Mouse (Mus musculus) c-Kit-positive CD71-positive TER-119-negative erythroid progenitor cells, embryonic 14.5 days (primary cell): ENCODE measurements around the gene Fcer2a.

ENCODE experiments used
- DNase-seq: peaks from one replicate; pipeline ENCODE4 v3.0.0-alpha.2; 2013; ENCODE audit warnings: low read depth

Fcer2a gene

DNA sequence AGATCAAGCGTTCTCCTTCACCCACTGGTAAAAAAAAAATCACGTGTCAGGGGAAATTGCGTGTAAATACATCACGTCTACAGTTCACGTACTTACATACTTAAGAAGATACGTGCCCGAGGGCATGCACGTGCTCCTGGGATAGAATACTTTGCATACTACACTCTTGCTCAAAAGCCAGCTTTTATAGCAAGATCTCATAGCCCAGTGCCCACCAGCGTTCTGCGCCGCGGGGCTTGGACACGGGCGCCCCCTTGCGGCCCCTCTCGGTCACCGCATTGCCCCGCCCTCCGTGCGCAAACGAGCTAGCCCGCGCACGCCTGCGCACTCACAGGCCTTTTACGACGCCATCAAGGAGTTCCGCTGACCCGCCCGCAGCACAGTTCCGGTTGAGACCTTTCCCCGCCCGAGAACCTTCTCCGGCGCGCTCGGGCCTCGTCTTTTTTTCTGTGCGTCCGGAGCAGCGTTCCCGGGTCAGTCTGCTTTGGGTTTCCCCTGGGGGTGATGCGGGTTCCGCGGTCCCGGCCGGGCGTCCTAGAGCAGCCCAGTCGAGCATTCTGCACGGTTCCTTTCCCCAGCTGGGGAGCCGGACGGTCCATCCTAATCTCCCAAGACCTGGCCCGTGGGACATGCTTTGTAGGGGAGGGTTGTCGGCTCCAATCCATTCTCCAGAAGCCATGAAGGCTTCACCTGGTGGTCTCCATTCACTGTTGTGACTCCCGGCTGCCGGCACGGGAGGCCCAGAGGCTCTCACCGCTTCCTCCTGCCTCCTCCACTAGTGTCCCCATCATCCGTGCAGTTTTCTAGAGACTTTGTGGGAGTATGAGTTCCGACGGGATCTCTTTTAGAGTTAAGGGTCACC, 17.6 kb downstream of the Fcer2a start, which contains the start of gene Trappc5:
Gene Trappc5 (plus strand): TSS at position 169 of the 862 bp plus-strand sequence.
- DNase-seq = peak; percentile 83

DNA sequence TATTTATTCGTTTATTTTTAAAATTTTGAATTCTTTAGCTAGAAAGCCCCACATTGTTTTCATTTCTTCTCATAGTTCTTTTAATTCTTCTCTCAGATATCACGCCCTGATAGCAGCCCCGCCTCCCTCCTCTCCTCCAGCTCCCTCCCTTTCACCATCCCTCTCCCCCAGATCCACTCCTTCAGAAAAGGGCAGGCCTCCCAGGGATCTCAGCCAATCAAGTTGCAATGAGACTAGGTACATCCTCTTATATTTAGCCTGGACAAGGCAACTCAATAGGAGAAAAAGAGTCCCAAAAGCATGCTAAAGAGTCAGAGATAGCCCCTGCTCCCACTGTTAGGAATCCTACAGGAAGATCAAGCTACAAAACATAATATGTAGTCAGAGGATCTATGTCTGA, 19.3 kb downstream of the Fcer2a start:
- DNase-seq = no peak

DNA sequence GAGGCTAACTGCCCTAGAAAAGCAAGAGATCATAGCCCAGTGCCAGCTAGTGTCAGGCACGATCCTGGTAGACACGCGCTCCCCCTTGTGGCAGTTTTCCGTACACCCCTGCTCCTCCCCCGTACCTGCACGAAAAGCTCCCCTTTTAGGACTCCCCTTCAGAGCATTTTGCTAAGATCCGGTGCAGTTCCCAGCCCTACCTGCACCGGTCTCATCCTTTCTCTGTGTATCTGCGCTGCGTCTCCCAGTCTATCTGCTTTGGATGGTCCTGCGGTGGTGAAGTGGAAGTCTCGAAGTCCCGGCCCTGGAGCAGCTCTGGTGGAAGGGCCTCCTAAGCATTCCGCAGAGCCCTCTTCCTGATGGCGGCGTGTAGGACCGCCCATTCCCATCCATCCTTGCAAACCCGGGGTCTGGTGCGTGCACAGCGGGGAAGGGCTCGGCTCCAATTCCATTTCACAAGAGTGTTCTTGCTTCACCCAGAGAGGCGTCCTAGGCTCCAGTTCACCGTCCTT, 21.9 kb downstream of the Fcer2a start, which contains the start of gene Fcor:
Gene Fcor (minus strand): TSS at position 383 of the 512 bp plus-strand sequence.
- peak; percentile 61 for DNase-seq

DNA sequence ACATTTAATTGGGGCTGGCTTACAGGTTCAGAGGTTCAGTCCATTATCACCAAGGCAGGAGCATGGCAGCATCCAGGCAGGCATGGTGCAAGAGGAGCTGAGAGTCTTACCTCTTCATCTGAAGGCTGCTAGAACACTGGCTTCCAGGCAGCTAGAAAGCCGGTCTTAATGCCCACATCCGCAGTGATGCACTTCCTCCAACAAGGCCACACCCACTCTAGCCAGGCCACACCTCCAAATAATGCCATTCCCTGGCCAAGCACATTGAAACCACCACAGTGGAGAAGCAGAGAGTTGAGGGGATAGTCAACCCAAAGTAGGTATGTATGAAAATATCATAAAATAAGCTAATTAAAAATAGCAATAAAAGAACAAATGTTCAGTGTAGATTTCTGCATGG, 23.6 kb downstream of the Fcer2a start:
- no peak for DNase-seq

DNA sequence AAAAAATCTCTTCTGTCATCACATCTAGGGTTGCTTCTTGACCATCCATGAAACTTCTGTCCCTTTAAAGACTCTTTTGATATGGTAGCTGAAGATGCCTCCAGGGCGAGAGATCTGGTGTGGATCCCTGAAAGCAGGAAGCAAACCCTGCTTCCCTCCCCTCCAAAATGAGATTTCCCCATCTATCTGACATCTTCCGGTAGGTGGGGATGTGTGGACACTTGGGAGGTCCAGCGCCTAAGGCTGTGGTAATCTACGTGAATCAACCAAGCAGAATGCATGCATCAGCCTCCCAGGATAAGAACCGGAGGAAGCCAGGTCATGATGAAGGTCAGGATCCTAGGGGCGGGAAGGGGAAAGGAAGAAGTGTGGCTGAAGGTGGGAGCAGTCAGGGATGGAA, 28.5 kb downstream of the Fcer2a start, which contains the start of gene Mcemp1:
Gene Mcemp1 (plus strand): TSS at position 248 of the 400 bp plus-strand sequence.
- DNase-seq = no peak

DNA sequence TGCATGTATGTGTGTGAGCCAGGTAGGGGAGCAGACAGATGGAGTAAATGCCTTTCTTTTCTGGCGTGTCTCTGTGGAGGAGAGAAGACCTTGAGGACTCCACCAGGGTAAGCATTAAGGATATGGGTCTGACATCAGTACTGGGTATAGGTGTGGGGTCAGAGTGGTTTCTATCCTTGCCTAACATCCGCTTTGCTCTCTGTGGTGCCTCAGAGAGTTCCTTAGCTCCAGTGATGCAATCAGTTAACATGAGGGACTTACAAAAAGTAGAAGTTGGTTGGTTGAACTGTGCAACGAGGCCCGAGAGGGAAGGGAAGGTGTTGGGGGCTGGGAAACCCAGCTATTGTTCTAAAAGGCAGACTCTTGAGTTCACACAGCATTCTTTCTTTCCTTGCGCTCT, 29.6 kb downstream of the Fcer2a start:
- no peak for DNase-seq

DNA sequence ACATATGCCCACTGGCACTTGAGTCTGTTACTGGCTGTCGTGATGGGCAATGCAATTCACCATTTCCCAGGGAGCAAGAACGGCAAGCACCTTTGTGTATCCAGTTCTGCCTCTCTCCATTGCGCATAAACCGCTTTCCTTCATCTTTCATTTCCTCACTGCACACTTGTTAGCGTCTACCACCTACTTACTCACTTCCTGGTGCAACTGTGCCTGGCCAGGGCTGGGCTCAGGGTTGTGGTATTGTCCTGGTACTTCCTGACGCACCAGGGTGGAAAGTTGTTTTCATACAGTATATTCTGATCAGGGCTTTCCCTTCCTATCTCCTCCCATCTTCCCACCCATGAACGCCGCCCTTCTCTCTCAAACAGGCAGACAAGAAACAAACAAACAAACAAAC, 33.1 kb downstream of the Fcer2a start:
- no peak for DNase-seq

DNA sequence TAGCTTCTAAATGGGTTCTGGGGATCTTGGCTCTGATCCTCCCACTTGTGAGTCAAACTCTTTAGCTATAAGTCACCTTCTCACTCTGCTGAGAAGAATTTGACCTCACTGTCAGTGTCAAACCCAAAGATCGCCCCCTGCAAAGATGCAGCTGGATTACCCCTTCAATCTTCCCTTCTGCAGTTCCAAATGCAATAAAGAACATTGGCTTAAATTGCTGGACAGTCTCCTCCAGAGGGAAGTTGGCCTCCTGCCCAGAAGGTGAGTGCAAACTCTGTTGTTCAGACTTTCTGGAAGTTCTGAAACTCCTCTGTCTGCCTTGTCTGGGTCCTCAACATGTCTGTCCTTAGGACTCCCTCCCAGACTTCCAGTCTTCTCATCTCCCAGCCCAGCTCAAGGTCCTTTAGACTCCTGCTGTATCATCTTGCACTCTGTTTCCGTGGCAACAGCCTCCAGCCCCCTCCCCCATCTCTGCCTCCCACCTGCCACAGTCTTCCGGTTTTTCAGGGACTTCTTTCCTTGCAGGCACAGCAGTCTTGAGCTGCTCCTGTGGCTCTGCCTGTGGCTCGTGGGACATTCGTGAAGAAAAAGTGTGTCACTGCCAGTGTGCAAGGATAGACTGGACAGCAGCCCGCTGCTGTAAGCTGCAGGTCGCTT, 37.1 kb downstream of the Fcer2a start:
- no peak for DNase-seq

DNA sequence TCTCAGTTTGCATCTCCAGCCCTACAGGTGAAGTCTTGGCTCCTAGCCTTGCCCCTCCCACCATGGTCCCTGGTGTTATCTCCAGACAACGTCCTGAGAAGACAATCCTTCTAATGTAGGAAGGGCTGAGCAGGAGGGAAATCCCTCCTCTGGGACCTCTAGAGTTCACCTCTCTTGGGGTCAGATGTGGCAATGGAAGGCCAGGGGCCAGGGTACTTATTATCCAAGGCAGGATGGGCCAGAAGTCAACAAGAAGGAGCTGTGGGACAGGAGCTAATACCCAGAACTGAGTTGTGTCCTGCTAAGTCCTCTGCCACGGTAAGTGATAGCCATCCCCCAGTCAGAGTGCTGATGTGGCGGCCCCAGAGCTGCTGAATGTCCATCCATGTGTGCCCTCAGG, 38.4 kb downstream of the Fcer2a start, which contains the start of gene Retn:
Gene Retn (plus strand): TSS at position 245 of the 400 bp plus-strand sequence.
- DNase-seq = no peak

DNA sequence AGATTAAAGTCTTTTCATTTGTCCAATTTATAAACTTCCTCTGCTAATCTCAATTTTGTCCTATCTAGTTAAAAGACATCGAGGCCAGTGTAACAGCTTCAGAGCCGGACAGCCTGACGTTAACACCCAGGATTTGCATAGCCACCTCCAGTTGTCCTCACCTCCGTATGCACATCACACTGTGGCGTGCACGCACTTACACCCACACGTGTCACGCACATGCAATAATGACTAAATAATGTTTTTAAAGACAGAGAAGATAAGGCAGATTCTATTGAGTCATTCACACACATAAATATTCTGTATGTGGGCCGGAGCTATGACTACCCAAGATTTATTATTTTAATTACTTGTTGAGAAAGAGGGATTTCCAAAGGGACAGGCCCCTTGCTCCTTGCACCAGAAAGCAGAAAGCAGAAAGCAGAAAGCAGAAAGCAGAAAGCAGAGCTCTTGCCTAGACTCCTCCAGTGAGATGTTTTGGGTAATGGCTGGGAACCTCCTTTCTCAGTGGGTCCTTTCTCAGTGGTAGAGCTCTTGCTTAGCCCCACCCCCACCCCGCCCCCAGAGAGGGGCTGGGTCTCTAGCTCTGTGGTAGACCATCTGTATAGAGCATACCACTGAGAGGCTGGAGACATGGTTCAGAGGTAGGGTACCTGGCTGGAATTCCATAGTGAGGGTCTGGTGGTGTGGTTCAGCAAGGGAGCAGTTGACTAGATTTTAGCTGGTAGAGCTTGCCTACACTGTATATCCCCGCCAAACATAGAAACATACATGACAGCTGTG, 39.1 kb downstream of the Fcer2a start:
- no peak for DNase-seq

DNA sequence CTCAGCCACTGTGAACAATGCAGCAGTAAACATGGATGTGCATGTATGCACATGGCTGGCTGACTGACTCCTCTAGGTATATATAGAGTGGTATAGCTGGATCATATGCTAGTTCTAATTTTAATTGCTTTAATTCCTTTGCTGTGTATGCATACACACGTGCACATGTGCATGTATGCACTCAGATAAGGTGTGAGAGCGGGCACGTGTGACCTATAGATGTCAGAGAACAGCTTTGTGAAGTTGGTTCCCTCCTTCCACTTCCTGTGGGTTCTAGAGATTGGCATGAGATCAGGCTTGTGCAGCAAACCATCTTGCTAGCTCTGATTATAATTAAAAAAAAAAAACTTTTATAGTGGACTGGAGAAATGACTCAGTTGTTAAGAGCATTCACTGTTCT, 41.1 kb downstream of the Fcer2a start:
- no peak for DNase-seq

DNA sequence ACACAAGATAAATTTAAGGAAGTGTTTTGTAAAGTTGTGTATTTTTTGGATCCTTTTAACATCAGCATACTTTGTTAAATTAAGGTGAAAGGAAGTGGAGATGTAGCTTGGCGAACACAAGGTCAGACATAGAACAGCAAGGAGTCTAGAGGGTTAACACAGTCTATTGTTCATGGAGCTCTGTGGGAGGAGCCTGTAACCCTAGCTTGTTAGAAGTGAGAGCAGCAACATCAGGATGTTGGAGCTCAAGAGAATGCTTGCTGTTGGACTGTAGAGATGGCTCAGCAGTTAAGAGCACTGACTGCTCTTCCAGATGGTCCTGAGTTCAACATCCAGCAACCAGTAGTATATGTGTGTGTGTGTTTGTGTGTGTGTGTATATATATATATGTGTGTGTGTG, 45.0 kb downstream of the Fcer2a start:
- DNase-seq = no peak

DNA sequence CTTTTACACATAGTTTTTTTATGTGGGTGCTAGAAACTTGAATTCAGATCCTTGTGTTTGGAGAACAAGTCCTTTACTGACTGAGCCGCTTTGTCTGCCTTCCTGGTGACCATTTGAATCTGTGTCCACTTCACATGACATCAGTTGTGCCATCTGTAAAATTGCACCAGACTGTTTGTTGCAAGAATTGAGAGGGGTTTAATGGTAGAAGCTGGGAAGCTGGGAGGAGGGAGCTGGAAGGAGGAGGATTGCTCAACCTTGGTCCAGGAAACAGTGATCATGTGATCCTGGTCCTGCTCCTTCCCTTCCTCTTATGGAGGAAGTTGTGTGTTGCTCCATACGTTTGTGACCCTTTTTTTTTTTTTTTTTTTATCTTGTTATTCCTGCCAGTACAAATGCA, 45.7 kb downstream of the Fcer2a start:
- DNase-seq = no peak

DNA sequence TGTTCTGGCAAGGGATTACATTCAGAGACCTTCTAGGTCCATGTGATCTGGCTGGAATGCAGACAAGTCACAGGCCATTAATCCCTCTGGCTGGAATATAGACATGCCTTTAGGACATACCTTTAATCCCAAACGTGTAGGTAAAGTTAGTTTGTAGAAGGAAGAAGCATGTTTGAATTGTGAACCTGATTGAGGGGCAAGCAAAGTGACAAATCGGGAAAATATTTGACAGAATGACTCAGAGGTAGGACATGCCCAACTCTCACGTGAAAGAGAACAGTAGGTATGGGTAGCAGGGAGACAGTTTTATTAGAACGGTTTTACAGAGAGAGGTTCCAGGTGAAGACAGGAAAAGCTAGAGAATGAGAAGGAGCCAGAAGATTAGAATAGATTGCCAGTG, 46.4 kb downstream of the Fcer2a start:
- no peak for DNase-seq

DNA sequence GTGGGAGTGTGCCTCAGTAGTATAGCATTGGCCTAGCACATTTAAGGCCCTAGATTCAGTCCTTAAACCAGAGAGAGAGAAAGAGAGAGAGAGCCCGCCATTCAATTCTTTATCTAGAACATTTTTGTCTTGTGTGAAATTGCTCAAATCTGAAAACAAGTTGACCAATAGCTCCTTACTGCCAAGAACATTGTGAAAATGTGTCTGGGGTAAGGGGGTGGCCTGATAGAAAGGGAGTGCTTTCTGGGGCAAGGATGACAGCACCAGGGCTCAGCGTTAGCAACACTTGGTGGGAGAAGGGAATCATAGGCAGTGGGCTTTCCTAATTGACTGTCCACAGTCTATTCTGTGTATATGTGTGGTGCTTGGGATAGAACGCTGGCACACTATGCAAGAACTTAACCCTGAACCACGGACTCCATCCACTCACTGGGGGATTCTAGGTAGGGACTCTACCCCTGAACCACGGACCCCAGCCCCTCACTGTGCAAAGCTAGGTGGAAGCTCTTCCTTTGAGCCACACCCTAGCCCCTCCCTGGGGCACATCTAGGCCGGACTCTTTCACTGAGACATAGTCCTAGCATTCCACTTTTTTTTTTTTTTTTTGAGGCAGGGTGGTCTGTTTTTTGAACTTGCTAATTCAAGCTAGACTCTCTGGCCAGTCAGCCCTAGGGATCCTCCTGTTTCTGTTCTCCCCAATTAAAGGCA, 47.0 kb downstream of the Fcer2a start:
- no peak for DNase-seq

DNA sequence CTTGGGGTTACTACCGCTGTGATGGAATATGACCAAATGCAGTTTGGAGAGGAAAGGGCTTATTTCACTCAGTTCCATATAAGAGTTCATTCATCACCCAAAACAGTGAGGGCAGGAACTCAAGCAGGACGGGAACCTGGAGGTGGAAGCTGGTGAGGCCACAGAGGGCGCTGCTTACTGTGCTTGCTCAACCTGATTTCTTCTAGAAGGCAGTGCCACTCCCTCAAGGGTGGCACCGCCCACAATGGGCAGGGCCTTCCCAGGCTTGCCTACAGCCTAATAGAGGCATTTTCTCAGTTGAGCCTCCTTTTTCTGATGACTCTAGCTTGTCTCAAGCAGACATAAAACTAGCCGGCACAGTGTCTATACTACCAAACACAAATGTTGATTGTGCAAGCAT, 48.2 kb downstream of the Fcer2a start:
- DNase-seq = peak; percentile 72
